Mouse (Mus musculus) intestine, postnatal 0 days (tissue): ENCODE measurements around the gene Olfr1371. TPM values are rescaled to one million over a fixed set of nuclear protein-coding genes. Genes with fewer than 3 reads are reported as not detected.

Experiments used
- ATAC-seq: fragments of 200-750 bp; cut with Nextera tagmentation; 2 replicates; pipeline ENCODE4 v1.8.0; 2017; ENCODE audit warnings: mild to moderate bottlenecking, moderate TSS enrichment, moderate library complexity
- H3K27ac ChIP-seq: fragments of 300-500 bp; sonication (generic); 2 replicates; pipeline ENCODE4 v1.5.1; 2014; ENCODE audit warnings: mild to moderate bottlenecking, low read depth, low read length, moderate library complexity
- H3K27me3 ChIP-seq: fragments of 300-500 bp; sonication (generic); replicated peaks from 2 replicates; pipeline ENCODE4 v1.6.1; 2014; ENCODE audit warnings: low read length, mixed read lengths; ENCODE audit not compliant: control insufficient read depth, insufficient read depth
- H3K36me3 ChIP-seq: fragments of 300-500 bp; sonication (generic); 2 replicates; pipeline ENCODE4 v1.6.1; 2014; ENCODE audit warnings: mild to moderate bottlenecking, moderate library complexity; ENCODE audit not compliant: control insufficient read depth, insufficient read depth
- H3K4me1 ChIP-seq: fragments of 300-500 bp; sonication (generic); replicated peaks from 2 replicates; pipeline ENCODE4 v1.6.1; 2014; ENCODE audit warnings: antibody characterized with exemption, low read length, mixed read lengths; ENCODE audit not compliant: control insufficient read depth, insufficient read depth
- H3K4me2 ChIP-seq: fragments of 300-500 bp; sonication (generic); replicated peaks from 2 replicates; pipeline ENCODE4 v1.6.1; 2014; ENCODE audit warnings: low read depth, mild to moderate bottlenecking, moderate library complexity
- H3K4me3 ChIP-seq: fragments of 300-500 bp; sonication (generic); 2 replicates; pipeline ENCODE4 v1.5.1; 2014; ENCODE audit warnings: low read depth, low read length
- H3K9ac ChIP-seq: fragments of 300-500 bp; sonication (generic); 2 replicates; pipeline ENCODE4 v1.6.1; 2014; ENCODE audit warnings: mild to moderate bottlenecking, low read depth, low read length
- H3K9me3 ChIP-seq: fragments of 300-500 bp; sonication (generic); 2 replicates; pipeline ENCODE4 v1.6.1; 2016; ENCODE audit warnings: mixed run types; ENCODE audit not compliant: control insufficient read depth
- CTCF ChIP-seq: sonication (generic); IDR thresholded peaks from 2 replicates; pipeline ENCODE4 v1.5.1; 2016; ENCODE audit warnings: low read depth, mild to moderate bottlenecking, control low read depth, antibody characterized with exemption, moderate library complexity
- WGBS: fragments of 180-500 bp; shearing (Covaris S2); extraction: QIAGEN DNeasy Blood & Tissue Kit; methylation state at CpG from one replicate; pipeline ENCODE4 v1.1.7; 2014; 5-methylcytosine and 5-hydroxymethylcytosine counted together
- polyA plus RNA-seq: library from polyadenylated mRNA; unstranded; fragments of >200 nt; fragmentation: Nextera tagmentation; extraction: Ambion mirVana; gene quantifications from 2 replicates; pipeline ENCODE4 v1.2.1, GENCODE M21; 2015

Olfr1371 gene
- polyA plus RNA-seq, 1 experiment from 2014 or later, result not detected

- Histone ChIP-seq H3K36me3 (no peaks in the 10 kb centered on the region), H3K27ac (no peak overlapping the region), H3K4me1 (no peaks in the 10 kb centered on the region), H3K9me3 (no peaks in the 10 kb centered on the region), H3K4me2 (no peak overlapping the region), H3K4me3 (no peak overlapping the region), H3K27me3 (peaks cover 3% of the 10 kb centered on the region; the same call in 1 of the 2 replicates), H3K9ac (no peak overlapping the region)
- TF ChIP-seq CTCF, result no peak
- ATAC-seq, result no peak
- 31% methylated on average over 10 of the region's 10 CpGs for WGBS
These were observed 49.9 kb downstream of the Olfr1371 start for GRCm38 (mm10) chr11:52163926-52164325.

Other genes starting within 250 kb of the Olfr1371 start
- 49.0 and 49.8 TPM in 2 replicates for gene Cdkn2aipnl, start 246.3 kb downstream of the Olfr1371 start, polyA plus RNA-seq
- 212 and 223 TPM in 2 replicates for gene Ube2b, start 213.2 kb downstream of the Olfr1371 start, polyA plus RNA-seq
- gene Cdkl3, start 209.8 kb downstream of the Olfr1371 start, polyA plus RNA-seq, result 4.6 and 5.0 TPM in 2 replicates
- gene Ppp2ca, start 115.3 kb downstream of the Olfr1371 start, polyA plus RNA-seq, result 44.9 and 47.9 TPM in 2 replicates
- not detected in 2 replicates for gene Olfr1373, start 68.5 kb downstream of the Olfr1371 start, polyA plus RNA-seq
- gene Skp1a, start 18.0 kb upstream of the Olfr1371 start, polyA plus RNA-seq, result 605 and 624 TPM in 2 replicates
- 3.3 TPM in 2 replicates for gene Tcf7, start 69.0 kb upstream of the Olfr1371 start, polyA plus RNA-seq
- 175 and 180 TPM in 2 replicates for gene Vdac1, start 146.9 kb upstream of the Olfr1371 start, polyA plus RNA-seq
- 89.2 and 92.0 TPM in 2 replicates for gene 9530068E07Rik, start 182.4 kb upstream of the Olfr1371 start, polyA plus RNA-seq